Mouse (Mus musculus): ENCODE data around the gene Fam160a2. TPM values are rescaled to one million over a fixed set of nuclear protein-coding genes. Genes with fewer than 3 reads are reported as not detected.
"Not testable (repeated sequence)": the region's sequence is repeated elsewhere in the genome, so short reads cannot be mapped to it uniquely, and the experiment has no call there.

The Fam160a2 gene
- polyA plus RNA-seq, 1 experiment from 2014 or later, result 36.6 TPM

DNA sequence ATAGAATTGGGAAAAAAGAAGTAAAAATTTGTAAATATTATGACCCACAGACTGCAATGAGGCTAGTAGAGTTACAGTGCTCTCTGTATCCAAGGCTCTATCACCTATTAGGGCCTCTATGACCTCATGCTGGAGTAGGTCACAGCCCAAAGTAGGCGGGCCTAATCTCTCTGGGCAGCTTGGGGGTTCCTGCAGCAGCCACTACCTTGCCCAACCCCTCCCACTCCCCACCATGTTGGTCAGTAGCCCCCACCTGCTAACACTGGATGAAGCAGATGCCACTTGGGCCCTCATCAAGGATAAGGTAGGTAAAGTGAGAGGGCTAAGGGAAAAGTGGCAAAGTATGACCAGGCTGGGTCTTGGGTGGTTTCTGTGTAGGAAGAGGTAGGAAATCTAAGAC, 25.0 kb downstream of the Fam160a2 start, which contains the start of gene Gm5901:
Gene Gm5901 (plus strand): TSS at position 173 of the 400 bp plus-strand sequence.
- no peak for DNase-seq (ENCODE audit: low spot score)
- peaks cover 12% of the 10 kb centered on the region for H3K36me3 ChIP-seq (ENCODE audit: control insufficient read depth, insufficient read depth, low read length)

DNA sequence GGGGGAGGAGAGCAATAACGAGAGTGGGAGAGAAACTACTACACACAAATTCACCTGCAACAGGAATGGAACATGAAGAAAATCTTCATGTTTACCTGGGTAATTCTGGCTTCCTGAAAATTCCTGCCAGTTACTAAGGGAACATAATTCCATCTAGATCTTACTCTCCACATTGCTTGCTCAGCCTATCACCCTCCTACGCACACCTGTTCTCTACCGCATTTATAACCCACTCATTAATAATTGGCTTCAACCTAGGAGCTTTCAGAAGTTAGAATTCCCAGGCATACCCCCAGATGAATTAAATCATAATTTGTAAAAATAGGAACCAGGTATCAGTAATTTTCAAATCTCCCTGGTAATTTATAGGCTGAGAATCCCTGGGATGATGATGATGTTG, 25.9 kb downstream of the Fam160a2 start:
- Histone ChIP-seq H3K4me1 (ENCODE audit: control insufficient read depth, insufficient read depth, low read length) (no peaks in the 10 kb centered on the region), H3K4me3 (ENCODE audit: low read depth, low read length) (no peak overlapping the region), H3K4me2 (ENCODE audit: low read depth, severe bottlenecking) (no peak overlapping the region), H3K36me3 (ENCODE audit: control insufficient read depth, insufficient read depth, low read length) (peaks cover 9% of the 10 kb centered on the region), H3K27ac (replicated peaks; ENCODE audit: low read depth, low read length) (no peak overlapping the region), H3K27me3 (ENCODE audit: control insufficient read depth, insufficient read depth, low read length) (no peaks in the 10 kb centered on the region), H3K9ac (ENCODE audit: low read length) (no peak overlapping the region), H3K9me3 (ENCODE audit: control insufficient read depth, low read length) (no peaks in the 10 kb centered on the region)
- WGBS, result 95% methylated on average over 3 of the region's 3 CpGs
- ATAC-seq (ENCODE audit: insufficient number of reproducible peaks, low FRiP score, low TSS enrichment, low read depth) (no peak), DNase-seq (ENCODE audit: low spot score) (no peak)

More for the DNA sequence above, 25.0 kb downstream of the Fam160a2 start, which contains the start of gene Gm5901:
- H3K27ac ChIP-seq (replicated peaks; ENCODE audit: low read depth, low read length), result no peak within 1 kb of the TSS
- H3K4me2 ChIP-seq (ENCODE audit: low read depth, severe bottlenecking), result no peak within 1 kb of the TSS
- H3K27me3 ChIP-seq (ENCODE audit: control insufficient read depth, insufficient read depth, low read length), result no peaks in the 10 kb centered on the region
- H3K4me3 ChIP-seq (ENCODE audit: low read depth, low read length), result no peak within 1 kb of the TSS
- no peak within 1 kb of the TSS for H3K9ac ChIP-seq (ENCODE audit: low read length)
- 92% methylated on average over 1 of the region's 1 CpGs for WGBS
- no peaks in the 10 kb centered on the region for H3K9me3 ChIP-seq (ENCODE audit: control insufficient read depth, low read length)
- ATAC-seq (ENCODE audit: insufficient number of reproducible peaks, low FRiP score, low TSS enrichment, low read depth), result no peak
- no peaks in the 10 kb centered on the region for H3K4me1 ChIP-seq (ENCODE audit: control insufficient read depth, insufficient read depth, low read length)

DNA sequence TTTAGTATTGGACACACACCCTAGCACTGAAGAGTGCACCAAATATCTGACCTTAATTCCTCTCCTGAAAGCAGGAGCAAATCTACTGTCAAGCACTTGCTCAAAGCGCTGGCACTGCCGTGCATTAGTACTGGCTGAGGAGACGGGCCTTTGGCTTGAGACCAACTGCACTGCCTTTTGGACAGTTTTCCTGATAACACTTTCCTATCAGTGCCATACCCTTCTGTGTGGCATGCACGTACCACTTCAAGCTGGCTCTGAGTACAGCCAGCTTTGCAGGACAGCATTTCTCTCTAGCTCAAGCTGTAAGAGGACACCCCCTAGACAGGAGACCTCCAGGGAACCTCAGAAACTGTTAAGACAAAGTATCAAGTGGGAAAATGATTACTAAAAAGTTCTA, 26.3 kb downstream of the Fam160a2 start:
- DNase-seq (ENCODE audit: low spot score) (no peak), ATAC-seq (ENCODE audit: insufficient number of reproducible peaks, low FRiP score, low TSS enrichment, low read depth) (no peak)
- Histone ChIP-seq H3K27ac (replicated peaks; ENCODE audit: low read depth, low read length) (no peak overlapping the region), H3K9me3 (ENCODE audit: control insufficient read depth, low read length) (no peaks in the 10 kb centered on the region), H3K4me3 (ENCODE audit: low read depth, low read length) (no peak overlapping the region), H3K27me3 (ENCODE audit: control insufficient read depth, insufficient read depth, low read length) (no peaks in the 10 kb centered on the region), H3K4me2 (ENCODE audit: low read depth, severe bottlenecking) (no peak overlapping the region), H3K9ac (ENCODE audit: low read length) (no peak overlapping the region), H3K36me3 (ENCODE audit: control insufficient read depth, insufficient read depth, low read length) (peaks cover 9% of the 10 kb centered on the region), H3K4me1 (ENCODE audit: control insufficient read depth, insufficient read depth, low read length) (no peaks in the 10 kb centered on the region)
- 87% methylated on average over 4 of the region's 4 CpGs for WGBS

DNA sequence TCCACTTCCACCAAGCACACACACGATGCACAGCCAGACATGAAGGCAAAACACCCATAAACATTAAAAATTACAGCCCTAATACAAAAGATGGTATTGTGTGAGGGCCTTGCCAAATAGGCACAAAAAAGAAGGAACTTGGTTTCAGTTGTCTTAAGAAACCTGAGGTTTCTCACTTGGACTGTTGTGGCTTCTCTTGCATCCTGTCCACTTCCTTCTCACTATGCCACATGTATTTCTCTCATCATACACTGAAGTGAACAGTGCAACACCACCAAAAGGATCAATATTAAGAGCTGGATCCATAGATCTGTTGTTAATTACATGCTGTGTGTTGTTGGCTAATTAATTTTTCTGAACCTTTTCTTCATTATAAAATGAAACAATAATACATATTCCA, 26.9 kb downstream of the Fam160a2 start:
- H3K4me1 ChIP-seq (ENCODE audit: control insufficient read depth, insufficient read depth, low read length), result no peaks in the 10 kb centered on the region
- no peak for DNase-seq (ENCODE audit: low spot score)
- no peak for ATAC-seq (ENCODE audit: insufficient number of reproducible peaks, low FRiP score, low TSS enrichment, low read depth)
- H3K4me2 ChIP-seq (ENCODE audit: low read depth, severe bottlenecking), result no peak overlapping the region
- WGBS, result 81% methylated on average over 1 of the region's 1 CpGs
- no peaks in the 10 kb centered on the region for H3K27me3 ChIP-seq (ENCODE audit: control insufficient read depth, insufficient read depth, low read length)
- H3K4me3 ChIP-seq (ENCODE audit: low read depth, low read length), result no peak overlapping the region
- H3K9ac ChIP-seq (ENCODE audit: low read length), result no peak overlapping the region
- no peak overlapping the region for H3K27ac ChIP-seq (replicated peaks; ENCODE audit: low read depth, low read length)
- H3K36me3 ChIP-seq (ENCODE audit: control insufficient read depth, insufficient read depth, low read length), result peaks cover 6% of the 10 kb centered on the region
- no peaks in the 10 kb centered on the region for H3K9me3 ChIP-seq (ENCODE audit: control insufficient read depth, low read length)

DNA sequence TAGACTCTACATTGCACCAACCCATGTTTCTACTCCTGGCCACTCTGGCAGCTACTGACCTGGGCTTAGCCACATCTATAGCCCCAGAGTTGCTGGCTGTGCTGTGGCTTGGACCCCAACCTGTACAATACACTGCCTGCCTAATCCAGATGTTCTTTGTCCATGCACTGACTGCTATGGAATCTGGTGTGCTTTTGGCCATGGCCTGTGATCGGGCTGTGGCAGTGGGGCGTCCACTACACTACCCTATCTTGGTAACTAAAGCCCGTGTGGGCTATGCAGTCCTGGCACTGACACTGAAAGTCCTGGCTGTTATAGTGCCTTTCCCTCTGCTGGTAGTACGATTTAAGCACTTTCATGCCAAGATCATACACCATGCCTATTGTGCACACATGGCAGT, 31.3 kb downstream of the Fam160a2 start:
- DNase-seq (ENCODE audit: low spot score) (no peak), ATAC-seq (ENCODE audit: insufficient number of reproducible peaks, low FRiP score, low TSS enrichment, low read depth) (0 out of 2 replicates have a peak, but pooled peaks have one; percentile 21)
- H3K4me1 ChIP-seq (ENCODE audit: control insufficient read depth, insufficient read depth, low read length), result no peaks in the 10 kb centered on the region
- H3K4me2 ChIP-seq (ENCODE audit: low read depth, severe bottlenecking), result no peak overlapping the region
- 92% methylated on average over 4 of the region's 4 CpGs for WGBS
- no peaks in the 10 kb centered on the region for H3K27me3 ChIP-seq (ENCODE audit: control insufficient read depth, insufficient read depth, low read length)
- H3K9ac ChIP-seq (ENCODE audit: low read length), result no peak overlapping the region
- no peaks in the 10 kb centered on the region for H3K36me3 ChIP-seq (ENCODE audit: control insufficient read depth, insufficient read depth, low read length)
- no peak overlapping the region for H3K27ac ChIP-seq (replicated peaks; ENCODE audit: low read depth, low read length)
- H3K9me3 ChIP-seq (ENCODE audit: control insufficient read depth, low read length), result no peaks in the 10 kb centered on the region
- H3K4me3 ChIP-seq (ENCODE audit: low read depth, low read length), result no peak overlapping the region

DNA sequence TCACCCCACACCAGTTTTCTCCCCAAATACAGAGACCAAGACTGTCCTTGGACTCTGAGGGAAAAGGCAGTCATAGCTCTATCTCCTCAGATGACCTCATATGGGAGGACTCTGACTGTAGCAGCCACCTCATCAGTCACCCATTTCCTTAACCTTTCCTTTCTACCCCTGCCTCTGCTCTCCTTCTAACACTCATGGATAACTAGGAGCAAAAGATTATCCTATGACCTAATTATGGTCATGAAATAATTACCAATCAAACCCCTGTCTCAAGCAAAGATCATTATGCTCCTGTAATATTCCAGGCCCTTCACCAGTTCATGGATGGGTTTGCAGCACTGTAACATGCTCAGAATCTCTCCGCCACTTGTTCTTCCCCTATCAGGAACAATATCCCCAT, 31.9 kb downstream of the Fam160a2 start, which contains the start of gene Olfr692:
Gene Olfr692 (plus strand): TSS at position 301 of the 400 bp plus-strand sequence.
- H3K9ac ChIP-seq (ENCODE audit: low read length), result no peak within 1 kb of the TSS
- H3K9me3 ChIP-seq (ENCODE audit: control insufficient read depth, low read length), result no peaks in the 10 kb centered on the region
- H3K4me3 ChIP-seq (ENCODE audit: low read depth, low read length), result no peak within 1 kb of the TSS
- H3K27ac ChIP-seq (replicated peaks; ENCODE audit: low read depth, low read length), result no peak within 1 kb of the TSS
- H3K4me1 ChIP-seq (ENCODE audit: control insufficient read depth, insufficient read depth, low read length), result no peaks in the 10 kb centered on the region
- H3K27me3 ChIP-seq (ENCODE audit: control insufficient read depth, insufficient read depth, low read length), result no peaks in the 10 kb centered on the region
- DNase-seq (ENCODE audit: low spot score) (no peak), ATAC-seq (ENCODE audit: insufficient number of reproducible peaks, low FRiP score, low TSS enrichment, low read depth) (no peak)
- no peak within 1 kb of the TSS for H3K4me2 ChIP-seq (ENCODE audit: low read depth, severe bottlenecking)
- WGBS, result 93% methylated on average over 1 of the region's 1 CpGs
- H3K36me3 ChIP-seq (ENCODE audit: control insufficient read depth, insufficient read depth, low read length), result no peaks in the 10 kb centered on the region

DNA sequence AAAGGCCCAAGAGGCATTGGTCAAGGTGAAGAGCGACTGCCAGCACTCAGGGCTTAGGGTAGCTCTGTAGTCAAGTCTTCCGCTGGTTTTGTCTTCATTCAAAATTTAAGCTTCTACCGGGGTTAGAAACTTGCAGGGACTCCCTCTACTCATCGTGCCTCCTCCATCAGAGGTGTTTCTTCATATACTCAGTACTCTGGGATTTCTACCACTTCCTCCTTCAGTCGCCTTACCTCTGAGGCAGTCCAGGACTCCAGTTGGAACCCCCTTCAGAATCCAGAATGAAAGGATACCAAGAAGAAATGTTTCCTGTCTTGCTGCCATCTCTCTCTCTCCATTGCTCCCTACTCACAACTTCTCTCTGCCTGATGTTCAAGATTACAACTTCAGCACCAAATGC, 32.6 kb downstream of the Fam160a2 start:
- DNase-seq (ENCODE audit: low spot score) (no peak), ATAC-seq (ENCODE audit: insufficient number of reproducible peaks, low FRiP score, low TSS enrichment, low read depth) (no peak)
- no peak overlapping the region for H3K27ac ChIP-seq (replicated peaks; ENCODE audit: low read depth, low read length)
- no peaks in the 10 kb centered on the region for H3K4me1 ChIP-seq (ENCODE audit: control insufficient read depth, insufficient read depth, low read length)
- no peaks in the 10 kb centered on the region for H3K27me3 ChIP-seq (ENCODE audit: control insufficient read depth, insufficient read depth, low read length)
- no peak overlapping the region for H3K9ac ChIP-seq (ENCODE audit: low read length)
- no peak overlapping the region for H3K4me3 ChIP-seq (ENCODE audit: low read depth, low read length)
- WGBS, result 78% methylated on average over 5 of the region's 5 CpGs
- H3K9me3 ChIP-seq (ENCODE audit: control insufficient read depth, low read length), result no peaks in the 10 kb centered on the region
- no peak overlapping the region for H3K4me2 ChIP-seq (ENCODE audit: low read depth, severe bottlenecking)
- H3K36me3 ChIP-seq (ENCODE audit: control insufficient read depth, insufficient read depth, low read length), result no peaks in the 10 kb centered on the region

DNA sequence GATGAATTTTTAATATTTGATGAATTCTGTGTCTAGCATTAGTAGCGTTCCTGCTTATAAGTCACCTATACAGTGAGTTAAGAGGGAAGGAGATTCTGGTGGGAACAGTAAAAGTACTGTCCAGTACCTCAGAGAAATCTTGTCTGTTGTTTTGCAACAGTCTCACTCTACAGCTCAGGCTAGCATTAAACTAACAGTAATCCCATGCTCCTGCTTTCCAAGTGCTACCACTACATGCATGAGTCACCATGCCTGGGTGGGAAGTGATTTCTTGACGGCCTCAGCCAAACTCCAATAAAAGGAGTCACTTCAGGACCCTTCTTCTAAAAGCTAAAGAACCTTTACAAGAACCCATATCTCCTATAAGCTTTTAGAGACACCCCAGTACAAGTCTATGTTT, 38.1 kb downstream of the Fam160a2 start:
- Histone ChIP-seq H3K27ac (replicated peaks; ENCODE audit: low read depth, low read length) (no peak overlapping the region), H3K27me3 (ENCODE audit: control insufficient read depth, insufficient read depth, low read length) (no peaks in the 10 kb centered on the region), H3K9me3 (ENCODE audit: control insufficient read depth, low read length) (no peaks in the 10 kb centered on the region), H3K4me3 (ENCODE audit: low read depth, low read length) (no peak overlapping the region), H3K36me3 (ENCODE audit: control insufficient read depth, insufficient read depth, low read length) (no peaks in the 10 kb centered on the region), H3K4me2 (ENCODE audit: low read depth, severe bottlenecking) (no peak overlapping the region), H3K9ac (ENCODE audit: low read length) (no peak overlapping the region), H3K4me1 (ENCODE audit: control insufficient read depth, insufficient read depth, low read length) (no peaks in the 10 kb centered on the region)
- DNase-seq (ENCODE audit: low spot score) (no peak), ATAC-seq (ENCODE audit: insufficient number of reproducible peaks, low FRiP score, low TSS enrichment, low read depth) (no peak)
- 78% methylated on average over 2 of the region's 2 CpGs for WGBS

DNA sequence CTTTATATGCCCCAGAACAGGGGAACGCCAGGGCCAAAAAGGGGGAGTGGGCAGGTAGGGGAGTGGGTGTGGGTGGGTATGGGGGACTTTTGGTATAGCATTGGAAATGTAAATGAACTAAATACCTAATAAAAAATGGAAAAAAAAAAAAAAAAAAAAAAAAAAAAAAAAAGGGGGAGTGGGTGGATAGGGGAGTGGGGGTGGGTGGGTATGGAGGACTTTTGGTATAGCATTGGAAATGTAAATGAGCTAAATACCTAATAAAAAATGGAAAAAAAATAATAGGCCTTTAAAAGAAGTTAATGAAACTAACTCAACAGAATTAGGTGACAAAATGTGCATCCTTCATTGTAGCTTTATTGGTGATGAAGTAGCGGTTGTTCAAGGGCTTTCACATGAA, 43.4 kb downstream of the Fam160a2 start:
- not testable (repeated sequence) for H3K36me3 ChIP-seq (ENCODE audit: control insufficient read depth, insufficient read depth, low read length); H3K4me1 ChIP-seq (ENCODE audit: control insufficient read depth, insufficient read depth, low read length); DNase-seq (ENCODE audit: low spot score); H3K27ac ChIP-seq (replicated peaks; ENCODE audit: low read depth, low read length); H3K27me3 ChIP-seq (ENCODE audit: control insufficient read depth, insufficient read depth, low read length); H3K4me2 ChIP-seq (ENCODE audit: low read depth, severe bottlenecking); H3K4me3 ChIP-seq (ENCODE audit: low read depth, low read length); H3K9ac ChIP-seq (ENCODE audit: low read length); ATAC-seq (ENCODE audit: insufficient number of reproducible peaks, low FRiP score, low TSS enrichment, low read depth); H3K9me3 ChIP-seq (ENCODE audit: control insufficient read depth, low read length)
- WGBS, result 94% methylated on average over 1 of the region's 2 CpGs

Measured in limb, embryonic 11.5 days (tissue).